Mouse (Mus musculus) lung, adult 2 months (tissue): ENCODE data around the gene Kcnj11.

Experiments used
- CTCF ChIP-seq: fragments of 200-500 bp; IDR thresholded peaks from 2 replicates; pipeline ENCODE4 v1.5.1; 2011; ENCODE audit warnings: mild to moderate bottlenecking, low read length, control low read depth; ENCODE audit not compliant: insufficient read depth
- POLR2A ChIP-seq: fragments of 200-500 bp; IDR thresholded peaks from 2 replicates; pipeline ENCODE4 v1.6.1; 2011; ENCODE audit warnings: low read depth, mild to moderate bottlenecking, control low read depth, low read length, borderline replicate concordance; ENCODE audit errors: extremely low read depth

- TF ChIP-seq CTCF (no peak), POLR2A (no peak)
Measured at GRCm38 (mm10) chr7:46117035-46117434, 16.5 kb upstream of the Kcnj11 start.
